Mouse (Mus musculus) frontal cortex, postnatal 25 days (tissue): ENCODE data around the gene Ndp.

Experiments used
- DNase-seq, 2 experiments: peaks; one replicate each; pipeline ENCODE4 v3.0.0; 2022; ENCODE audit warnings: low spot score in 2 of 2

Ndp gene

GRCm38 (mm10) chrX:16911241-16911873 is at the start of gene Ndp:
Ndp (minus strand) TSS chrX:16911774.
- no peak for DNase-seq

GRCm38 (mm10) chrX:16954767-16955166 is 43.2 kb upstream of the Ndp start:
- no peak for DNase-seq

- DNase-seq = no peak
Observed at GRCm38 (mm10) chrX:16918006-16918405, 6.4 kb upstream of the Ndp start.

GRCm38 (mm10) chrX:16913118-16913517 is 1.5 kb upstream of the Ndp start:
- no peak for DNase-seq

GRCm38 (mm10) chrX:16911911-16912310 is 337 bp upstream of the Ndp start:
- DNase-seq = no peak

GRCm38 (mm10) chrX:16910211-16911095 is 1.1 kb downstream of the Ndp start:
- DNase-seq = no peak

- DNase-seq = no peak
Observed at GRCm38 (mm10) chrX:16908652-16909051, 2.9 kb downstream of the Ndp start.

- no peak for DNase-seq
Observed at GRCm38 (mm10) chrX:16907554-16907953, 4.0 kb downstream of the Ndp start.

GRCm38 (mm10) chrX:16894377-16895175 is 17.0 kb downstream of the Ndp start:
- no peak for DNase-seq

GRCm38 (mm10) chrX:16867640-16868314 is 43.8 kb downstream of the Ndp start:
- DNase-seq = no peak

- no peak for DNase-seq
Observed at GRCm38 (mm10) chrX:16860244-16860643, 51.3 kb downstream of the Ndp start.

GRCm38 (mm10) chrX:16846034-16846433 is 65.5 kb downstream of the Ndp start:
- DNase-seq = no peak

GRCm38 (mm10) chrX:16841443-16841842 is 70.1 kb downstream of the Ndp start:
- no peak for DNase-seq

- no peak for DNase-seq
Observed at GRCm38 (mm10) chrX:16837293-16837692, 74.3 kb downstream of the Ndp start.

GRCm38 (mm10) chrX:16836488-16837082 is 75.0 kb downstream of the Ndp start:
- DNase-seq = no peak
